Mouse (Mus musculus) midbrain, embryonic 16.5 days (tissue): ENCODE data around the gene Otoa. TPM values are rescaled to one million over a fixed set of nuclear protein-coding genes. Genes with fewer than 3 reads are reported as not detected.

Source experiments
- ATAC-seq: fragments of 200-750 bp; cut with Nextera tagmentation; 2 replicates; pipeline ENCODE4 v1.8.0; 2017; ENCODE audit warnings: moderate TSS enrichment
- H3K27ac ChIP-seq: fragments of 300-500 bp; sonication (generic); 2 replicates; pipeline ENCODE4 v1.5.1; 2014; ENCODE audit warnings: mild to moderate bottlenecking, low read length, mixed read lengths
- H3K27me3 ChIP-seq: fragments of 300-500 bp; sonication (generic); 2 replicates; pipeline ENCODE4 v1.6.1; 2014; ENCODE audit warnings: low read depth, low read length, mixed read lengths; ENCODE audit not compliant: control insufficient read depth, insufficient read depth
- H3K36me3 ChIP-seq: fragments of 300-500 bp; sonication (generic); 2 replicates; pipeline ENCODE4 v1.6.1; 2014; ENCODE audit warnings: mild to moderate bottlenecking, low read length, moderate library complexity, mixed read lengths; ENCODE audit not compliant: control insufficient read depth, insufficient read depth
- H3K4me1 ChIP-seq: fragments of 300-500 bp; sonication (generic); 2 replicates; pipeline ENCODE4 v1.6.1; 2014; ENCODE audit warnings: mild to moderate bottlenecking, low read length, mixed read lengths; ENCODE audit not compliant: control insufficient read depth, insufficient read depth
- H3K4me2 ChIP-seq: fragments of 300-500 bp; sonication (generic); 2 replicates; pipeline ENCODE4 v1.6.1; 2014; ENCODE audit warnings: mild to moderate bottlenecking, low read length, mixed read lengths
- H3K4me3 ChIP-seq: fragments of 300-500 bp; sonication (generic); 2 replicates; pipeline ENCODE4 v1.5.1; 2014; ENCODE audit warnings: low read depth, mild to moderate bottlenecking, low read length, moderate library complexity, mixed read lengths
- H3K9ac ChIP-seq: fragments of 300-500 bp; sonication (generic); 2 replicates; pipeline ENCODE4 v1.6.1; 2014; ENCODE audit warnings: low read depth, low read length, mixed read lengths
- H3K9me3 ChIP-seq: fragments of 300-500 bp; sonication (generic); replicated peaks from 2 replicates; pipeline ENCODE4 v1.6.1; 2014; ENCODE audit warnings: mild to moderate bottlenecking, low read length, mixed read lengths; ENCODE audit not compliant: control insufficient read depth, poor library complexity, severe bottlenecking
- WGBS: fragments of 180-500 bp; shearing (Covaris S2); extraction: QIAGEN DNeasy Blood & Tissue Kit; methylation state at CpG from one replicate; pipeline ENCODE4 v1.1.7; 2014; 5-methylcytosine and 5-hydroxymethylcytosine counted together
- polyA plus RNA-seq: library from polyadenylated mRNA; unstranded; fragments of >200 nt; fragmentation: Nextera tagmentation; extraction: Ambion mirVana; gene quantifications from 2 replicates; pipeline ENCODE4 v1.2.1, GENCODE M21; 2015

Otoa gene
- polyA plus RNA-seq, 1 experiment from 2014 or later: 0.19 TPM

GRCm38 (mm10) chr7:121074801-121075400, 6.5 kb upstream of the Otoa start:
- no peak for ATAC-seq
- no peaks in the 10 kb centered on the region for H3K27me3 ChIP-seq
- no peak overlapping the region for H3K4me2 ChIP-seq
- no peaks in the 10 kb centered on the region for H3K9me3 ChIP-seq
- H3K9ac ChIP-seq: no peak overlapping the region
- H3K4me3 ChIP-seq: no peak overlapping the region
- no peak overlapping the region for H3K27ac ChIP-seq
- H3K36me3 ChIP-seq: 0 out of 2 replicates have a peak, but pooled peaks cover 5% of the 10 kb centered on the region
- WGBS: 84% methylated on average over 6 of the region's 6 CpGs
- H3K4me1 ChIP-seq: no peaks in the 10 kb centered on the region

- no peak overlapping the region for H3K4me2 ChIP-seq
- H3K9ac ChIP-seq: no peak overlapping the region
- no peak overlapping the region for H3K4me3 ChIP-seq
- H3K27ac ChIP-seq: no peak overlapping the region
- no peak for ATAC-seq
- H3K27me3 ChIP-seq: no peaks in the 10 kb centered on the region
- H3K4me1 ChIP-seq: no peaks in the 10 kb centered on the region
- 0 out of 2 replicates have a peak, but pooled peaks cover 5% of the 10 kb centered on the region for H3K36me3 ChIP-seq
- 92% methylated on average over 5 of the region's 5 CpGs for WGBS
- H3K9me3 ChIP-seq: peaks cover under 1% of the 10 kb centered on the region; the same call in 1 of the 2 replicates
Observed at GRCm38 (mm10) chr7:121075416-121075815, 6.0 kb upstream of the Otoa start.

GRCm38 (mm10) chr7:121077311-121077710, 4.1 kb upstream of the Otoa start:
- no peak overlapping the region for H3K27ac ChIP-seq
- H3K4me3 ChIP-seq: no peak overlapping the region
- no peak overlapping the region for H3K4me2 ChIP-seq
- WGBS: 91% methylated on average over 6 of the region's 6 CpGs
- H3K27me3 ChIP-seq: no peaks in the 10 kb centered on the region
- H3K9ac ChIP-seq: no peak overlapping the region
- peaks cover 3% of the 10 kb centered on the region; the same call in 1 of the 2 replicates for H3K9me3 ChIP-seq
- 0 out of 2 replicates have a peak, but pooled peaks have one; percentile 23 for ATAC-seq
- no peaks in the 10 kb centered on the region for H3K4me1 ChIP-seq
- 0 out of 2 replicates have a peak, but pooled peaks cover 5% of the 10 kb centered on the region for H3K36me3 ChIP-seq

- no peaks in the 10 kb centered on the region; the same call in 1 of the 2 replicates for H3K4me1 ChIP-seq
- H3K4me3 ChIP-seq: no peak overlapping the region
- 0 out of 2 replicates have a peak, but pooled peaks cover 5% of the 10 kb centered on the region for H3K36me3 ChIP-seq
- peaks cover 3% of the 10 kb centered on the region; the same call in 1 of the 2 replicates for H3K9me3 ChIP-seq
- no peaks in the 10 kb centered on the region for H3K27me3 ChIP-seq
- ATAC-seq: peak; percentile 89
- no peak overlapping the region for H3K9ac ChIP-seq
- 16% methylated on average over 5 of the region's 5 CpGs for WGBS
- H3K27ac ChIP-seq: no peak overlapping the region
- H3K4me2 ChIP-seq: no peak overlapping the region
Observed at GRCm38 (mm10) chr7:121077829-121078228, 3.6 kb upstream of the Otoa start.

GRCm38 (mm10) chr7:121081816-121082215, 366 bp downstream of the Otoa start:
- 89% methylated on average over 2 of the region's 2 CpGs for WGBS
- Histone ChIP-seq H3K9ac (no peak overlapping the region), H3K4me2 (no peak overlapping the region), H3K36me3 (0 out of 2 replicates have a peak, but pooled peaks cover 3% of the 10 kb centered on the region), H3K4me3 (no peak overlapping the region), H3K4me1 (peaks cover 7% of the 10 kb centered on the region; the same call in 1 of the 2 replicates), H3K27me3 (no peaks in the 10 kb centered on the region), H3K27ac (no peak overlapping the region), H3K9me3 (peaks cover 3% of the 10 kb centered on the region; the same call in 1 of the 2 replicates)
- no peak for ATAC-seq

GRCm38 (mm10) chr7:121082949-121083513, 1.6 kb downstream of the Otoa start:
- Histone ChIP-seq H3K9me3 (peaks cover 3% of the 10 kb centered on the region; the same call in 1 of the 2 replicates), H3K4me2 (no peak overlapping the region), H3K27me3 (no peaks in the 10 kb centered on the region), H3K9ac (no peak overlapping the region), H3K27ac (no peak overlapping the region), H3K4me1 (peaks cover 7% of the 10 kb centered on the region; the same call in 1 of the 2 replicates), H3K4me3 (no peak overlapping the region), H3K36me3 (no peaks in the 10 kb centered on the region)
- ATAC-seq: 0 out of 2 replicates have a peak, but pooled peaks have one; percentile 49
- 70% methylated on average over 9 of the region's 9 CpGs for WGBS

GRCm38 (mm10) chr7:121084840-121085453, 3.5 kb downstream of the Otoa start:
- Histone ChIP-seq H3K36me3 (no peaks in the 10 kb centered on the region), H3K27ac (no peak overlapping the region), H3K9me3 (peaks cover 3% of the 10 kb centered on the region; the same call in 1 of the 2 replicates), H3K4me3 (no peak overlapping the region), H3K4me2 (no peak overlapping the region), H3K27me3 (no peaks in the 10 kb centered on the region), H3K4me1 (peaks cover 7% of the 10 kb centered on the region; the same call in 1 of the 2 replicates), H3K9ac (no peak overlapping the region)
- no peak for ATAC-seq
- WGBS: 61% methylated on average over 8 of the region's 8 CpGs

- H3K4me2 ChIP-seq: no peak overlapping the region
- H3K4me1 ChIP-seq: peaks cover 7% of the 10 kb centered on the region; the same call in 1 of the 2 replicates
- no peak; the same call in 1 of the 2 replicates for ATAC-seq
- no peak overlapping the region for H3K4me3 ChIP-seq
- peaks cover 2% of the 10 kb centered on the region; the same call in 1 of the 2 replicates for H3K9me3 ChIP-seq
- no peaks in the 10 kb centered on the region for H3K36me3 ChIP-seq
- WGBS: 26% methylated on average over 4 of the region's 4 CpGs
- no peaks in the 10 kb centered on the region for H3K27me3 ChIP-seq
- no peak overlapping the region for H3K9ac ChIP-seq
- H3K27ac ChIP-seq: no peak overlapping the region
Observed at GRCm38 (mm10) chr7:121085500-121085899, 4.0 kb downstream of the Otoa start.
